Mouse (Mus musculus) lung, postnatal 0 days (tissue): ENCODE measurements around the gene Zfp69.

Experiments
- CTCF ChIP-seq: IDR thresholded peaks from 2 replicates; pipeline ENCODE4 v1.5.1; 2016; ENCODE audit warnings: antibody characterized with exemption, mild to moderate bottlenecking
- EP300 ChIP-seq: IDR thresholded peaks from 2 replicates; pipeline ENCODE4 v1.6.1; 2016; ENCODE audit warnings: antibody characterized with exemption, mild to moderate bottlenecking, control low read depth

DNA sequence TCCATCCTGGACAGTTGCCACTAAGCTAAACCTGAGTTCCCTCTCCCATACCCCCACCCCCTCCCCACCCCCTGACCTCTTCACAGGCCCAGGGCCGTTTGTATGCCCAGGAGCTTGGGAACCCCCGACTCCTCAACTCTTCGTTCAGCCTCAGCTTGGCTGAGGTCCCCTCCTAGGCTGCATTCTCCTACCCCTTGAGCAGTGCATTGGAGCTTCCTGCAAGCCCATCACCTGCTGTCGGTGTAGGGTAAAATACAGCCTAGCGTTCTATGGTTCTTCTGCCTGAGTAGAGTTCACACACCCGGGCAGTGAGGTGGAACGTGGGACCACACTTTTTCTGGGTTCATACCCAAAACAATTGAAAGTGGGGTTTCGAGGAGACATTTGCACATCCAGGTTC, 38.1 kb downstream of the Zfp69 start:
- no peak for TF ChIP-seq CTCF
- no peak for TF ChIP-seq EP300
